Mouse (Mus musculus) cerebellum, postnatal 10 days (tissue): ENCODE results near the gene Parvb.
A peak's percentile ranks its signal among the peaks of the same experiment; 100 is the strongest.

Experiments
- DNase-seq, 2 experiments: peaks; one replicate each; pipeline ENCODE4 v3.0.0; 2021; ENCODE audit warnings: mixed read lengths in 2 of 2

Gene Parvb

DNA sequence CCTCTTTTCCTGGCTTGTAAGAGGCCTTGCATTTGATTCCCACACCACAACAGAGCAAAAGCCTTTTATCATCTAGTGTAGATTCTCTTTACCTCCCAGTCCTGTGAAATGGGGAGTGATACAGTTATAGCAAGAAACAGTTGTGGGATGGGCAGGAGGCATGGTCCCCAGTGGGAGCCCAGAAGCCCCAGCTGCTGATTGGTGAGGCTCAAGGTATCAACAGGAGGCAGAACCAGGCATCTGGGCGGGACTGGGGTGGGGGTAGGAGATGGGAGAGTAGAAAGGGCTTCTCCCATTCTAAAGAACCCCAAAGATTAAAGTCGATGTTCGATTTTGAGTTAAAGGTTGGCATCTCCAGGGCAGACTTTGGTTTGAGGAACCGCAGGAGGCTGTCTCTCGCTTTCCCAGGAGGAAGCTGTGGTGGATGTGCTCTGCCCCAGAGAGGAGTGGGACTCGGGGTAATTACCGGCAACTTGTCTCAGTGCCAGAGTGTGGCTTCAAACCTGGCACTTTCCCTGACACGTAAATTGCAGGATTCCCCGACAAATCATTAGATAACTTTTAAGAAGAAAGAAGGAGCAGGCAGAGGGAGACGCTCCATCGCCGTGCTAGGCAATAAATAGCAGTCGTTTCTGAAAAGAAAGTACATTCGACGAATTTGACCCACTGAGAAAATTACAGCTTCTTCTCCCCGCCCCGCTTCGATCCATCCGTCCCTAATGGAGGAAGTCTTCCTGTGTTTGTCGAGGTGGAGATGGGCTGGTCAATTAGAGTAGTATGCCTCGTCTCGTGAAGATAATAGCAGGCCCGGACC lies 13.7 kb upstream of the Parvb start:
- DNase-seq, result no peak

DNA sequence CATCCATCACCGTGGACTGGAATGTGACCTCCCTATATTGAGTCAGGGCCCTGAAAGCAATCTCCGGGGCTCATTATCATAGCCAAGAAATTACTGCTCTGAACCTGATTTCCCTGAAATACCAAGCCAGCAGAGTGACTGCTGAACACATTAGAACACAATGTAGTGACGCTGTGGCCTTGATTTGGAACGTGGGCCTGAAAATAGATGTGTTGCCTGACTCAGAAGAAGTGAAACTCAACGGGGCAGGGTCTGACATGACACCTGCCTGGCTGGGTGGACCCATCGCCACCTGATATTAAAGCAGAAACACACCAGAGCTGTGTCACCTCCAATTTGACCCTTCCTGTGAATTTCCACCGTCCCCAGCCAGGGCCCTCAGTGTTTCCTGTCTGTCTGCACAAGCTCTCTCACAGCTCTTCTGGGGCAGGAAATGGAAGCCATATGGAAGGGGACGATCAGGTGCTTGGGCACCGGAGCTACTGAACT lies 13.0 kb upstream of the Parvb start:
- DNase-seq, result no peak

- DNase-seq, result no peak
Observed at GRCm38 (mm10) chr15:84221539-84221938, 10.3 kb upstream of the Parvb start.

- DNase-seq, result peak; percentile 60 to 62
Observed at GRCm38 (mm10) chr15:84223423-84223822, 8.4 kb upstream of the Parvb start.

DNA sequence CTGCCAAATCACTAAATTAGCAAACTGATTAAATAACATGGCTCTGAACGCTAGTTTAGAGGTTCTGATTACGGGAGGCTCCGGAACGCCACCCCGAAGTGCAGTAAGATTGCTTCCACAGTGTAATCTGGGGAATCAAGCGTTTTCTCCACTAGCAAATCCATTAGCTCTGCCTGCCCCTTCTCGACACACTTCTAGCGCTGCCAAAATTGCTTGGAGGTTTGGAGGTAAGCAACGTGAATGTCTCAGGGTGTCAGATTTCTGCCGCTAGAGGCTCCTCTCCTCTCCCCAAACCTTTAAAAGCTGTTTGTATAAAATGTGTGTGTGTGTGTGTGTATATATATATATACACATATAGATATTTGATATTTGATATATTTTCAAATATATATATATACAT lies 7.1 kb upstream of the Parvb start:
- no peak for DNase-seq

GRCm38 (mm10) chr15:84226918-84227317 lies 4.9 kb upstream of the Parvb start:
- DNase-seq, result peak in 1 of 2 experiments; percentile 38

GRCm38 (mm10) chr15:84230661-84231060 lies 1.2 kb upstream of the Parvb start:
- no peak for DNase-seq

GRCm38 (mm10) chr15:84231113-84231712 lies 630 bp upstream of the Parvb start:
- DNase-seq, result peak; percentile 75 to 77

DNA sequence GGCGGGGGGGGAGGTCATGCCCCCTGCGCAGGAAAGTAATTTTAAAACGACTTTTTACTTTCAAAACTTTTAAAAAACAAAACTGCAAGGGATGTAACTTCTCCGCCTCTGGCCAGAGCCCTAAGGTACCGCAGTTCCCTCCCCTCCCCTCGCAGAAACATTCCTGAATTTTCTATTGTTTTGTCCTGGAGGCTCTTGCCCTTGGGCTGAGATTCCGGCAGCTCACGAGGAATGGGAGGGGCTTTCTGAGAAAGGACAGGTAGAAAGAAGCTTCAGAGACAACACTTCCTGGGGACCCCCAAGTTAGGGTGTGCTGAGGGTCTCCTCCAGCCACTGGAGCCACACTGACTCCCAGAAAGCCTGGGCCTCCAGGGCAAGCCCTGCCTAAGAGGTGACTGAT lies 766 bp downstream of the Parvb start:
- no peak for DNase-seq

DNA sequence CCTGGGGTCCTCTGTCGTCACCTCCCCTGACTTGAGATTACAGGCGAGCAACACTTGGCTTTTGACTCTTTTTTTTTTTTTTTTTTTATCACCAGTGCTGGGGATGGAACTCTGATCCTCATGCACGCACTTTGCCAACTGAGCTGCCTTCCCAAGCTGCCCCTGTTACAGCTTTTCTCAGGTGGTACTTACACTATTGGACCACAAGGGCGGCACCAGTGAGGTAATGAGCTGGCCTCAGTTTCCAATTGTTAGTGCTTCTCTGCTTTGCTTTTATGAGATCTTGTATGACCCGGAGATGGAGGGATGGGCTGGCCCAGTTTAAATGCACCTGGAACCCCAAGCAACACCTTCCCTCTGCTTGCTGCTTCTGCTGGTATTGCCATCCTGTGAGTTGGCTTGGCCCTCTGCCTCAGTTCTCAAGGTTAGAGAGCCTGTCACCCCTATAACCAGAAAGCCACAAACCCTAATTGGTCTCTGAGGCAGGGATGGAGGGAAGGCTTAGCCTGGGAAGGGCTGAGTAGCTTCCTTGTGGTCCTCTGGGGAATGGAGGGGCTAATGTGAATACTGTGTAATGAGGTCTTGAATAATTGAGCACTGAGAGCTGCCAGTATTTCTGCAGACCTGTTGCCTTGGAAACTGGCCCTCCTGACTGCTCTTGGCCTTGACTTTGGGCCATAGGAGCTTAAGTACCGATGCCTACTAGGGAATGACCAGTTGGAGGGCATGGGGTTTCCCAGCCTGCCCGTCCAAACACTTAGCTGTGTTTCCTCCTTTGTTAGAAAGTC lies 3.1 kb downstream of the Parvb start:
- peak in 1 of 2 experiments; percentile 42 for DNase-seq

- DNase-seq, result no peak
Observed at GRCm38 (mm10) chr15:84235646-84236045, 3.8 kb downstream of the Parvb start.

DNA sequence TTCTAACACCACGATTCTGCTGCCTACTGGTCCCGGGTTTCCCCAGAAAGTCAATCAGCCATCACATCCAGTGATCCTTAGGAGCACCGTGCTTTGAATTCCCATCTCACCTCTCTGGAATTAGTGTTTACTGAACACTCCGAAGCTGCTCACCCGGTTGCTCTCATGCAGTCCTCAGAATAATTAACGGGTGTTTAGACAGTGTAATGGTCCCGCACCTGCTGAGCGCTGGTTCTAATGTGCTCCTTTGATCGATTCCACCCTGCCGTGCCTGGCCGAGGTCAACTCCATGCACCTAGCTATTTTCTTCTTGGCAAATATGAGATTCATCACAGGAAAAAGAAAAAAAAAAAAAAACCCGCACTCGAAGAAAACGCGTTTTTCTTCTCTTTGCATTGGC lies 6.7 kb downstream of the Parvb start:
- no peak for DNase-seq

DNA sequence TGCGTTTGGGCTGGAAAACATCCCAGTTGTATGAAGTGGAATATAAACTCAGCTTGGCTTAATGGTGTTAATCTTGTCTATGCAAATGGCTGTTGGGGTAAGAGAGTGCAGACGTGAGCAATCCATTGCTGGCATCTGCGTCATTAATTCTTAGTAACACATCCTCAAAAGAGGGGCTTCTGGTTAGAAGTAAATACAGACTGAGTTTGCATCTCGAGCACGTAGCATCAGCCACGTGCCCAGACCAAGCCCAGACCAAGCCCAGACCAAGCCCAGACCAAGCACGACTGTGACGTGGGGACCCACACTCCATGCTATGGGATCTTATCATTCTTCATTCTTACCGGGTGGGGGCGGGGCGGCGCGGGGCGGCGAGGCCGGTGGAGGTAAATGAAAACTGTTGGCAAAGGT lies 7.2 kb downstream of the Parvb start:
- DNase-seq, result no peak

GRCm38 (mm10) chr15:84241520-84241919 lies 9.7 kb downstream of the Parvb start:
- no peak for DNase-seq

DNA sequence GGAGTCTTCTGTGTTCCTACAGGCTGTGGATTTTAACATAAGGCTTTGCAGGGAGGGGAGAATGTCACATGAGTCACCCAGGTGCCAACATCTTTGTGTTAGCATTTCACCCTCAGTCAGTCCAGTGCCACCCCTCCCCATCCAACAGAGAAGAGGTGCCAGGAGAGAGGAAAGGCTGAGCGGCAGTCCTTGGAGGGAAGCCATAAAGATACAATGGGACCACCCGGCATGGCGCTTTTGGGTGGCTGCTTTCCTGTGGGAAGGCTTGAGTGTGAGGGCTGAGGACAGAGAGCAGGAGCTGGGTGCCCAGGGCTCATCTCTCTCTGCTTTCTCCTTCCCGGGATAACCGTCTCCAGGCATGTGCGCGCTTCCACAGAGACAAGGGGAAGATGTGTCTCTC lies 13.3 kb downstream of the Parvb start:
- no peak for DNase-seq

GRCm38 (mm10) chr15:84246195-84246594 lies 14.4 kb downstream of the Parvb start:
- DNase-seq, result no peak

DNA sequence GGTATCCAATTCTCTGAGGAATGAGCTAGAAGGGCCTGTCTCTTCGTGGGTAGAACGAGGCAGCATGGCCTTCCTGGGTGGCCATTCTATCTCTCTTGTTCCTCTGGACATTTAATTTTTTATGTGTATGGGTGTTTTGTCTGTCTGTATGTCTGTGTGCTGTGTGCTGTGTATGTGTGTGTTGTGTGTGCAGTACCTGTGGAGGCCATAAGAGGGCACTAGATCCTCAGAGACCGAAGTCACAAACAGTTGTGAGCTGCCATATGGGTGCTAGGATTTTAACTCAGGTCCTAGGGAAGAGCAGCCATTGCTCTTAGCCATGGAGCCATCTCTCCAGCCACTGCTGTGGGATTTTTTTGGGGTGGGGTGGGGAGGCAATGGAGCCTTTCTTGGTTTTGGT lies 15.5 kb downstream of the Parvb start:
- no peak for DNase-seq

DNA sequence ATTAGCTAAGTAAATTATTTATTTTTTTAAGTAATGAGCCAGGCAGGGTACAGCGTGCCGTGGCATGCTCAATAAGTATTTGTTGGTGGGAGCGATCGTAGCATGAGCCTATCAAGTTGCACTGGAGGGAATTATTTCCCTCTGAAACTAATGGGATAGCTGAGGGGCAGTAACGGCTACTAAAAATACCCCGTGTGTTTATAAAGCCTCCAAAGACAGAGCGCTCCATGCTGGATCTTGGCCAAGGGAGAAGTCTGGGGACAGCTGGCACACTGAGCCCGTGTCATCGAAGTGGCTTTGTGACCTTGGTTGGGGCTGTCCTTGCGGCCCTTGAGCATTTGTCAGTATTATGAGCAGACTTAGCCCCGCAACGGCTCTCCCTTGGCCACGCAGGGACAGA lies 19.4 kb downstream of the Parvb start:
- DNase-seq, result peak; percentile 76

DNA sequence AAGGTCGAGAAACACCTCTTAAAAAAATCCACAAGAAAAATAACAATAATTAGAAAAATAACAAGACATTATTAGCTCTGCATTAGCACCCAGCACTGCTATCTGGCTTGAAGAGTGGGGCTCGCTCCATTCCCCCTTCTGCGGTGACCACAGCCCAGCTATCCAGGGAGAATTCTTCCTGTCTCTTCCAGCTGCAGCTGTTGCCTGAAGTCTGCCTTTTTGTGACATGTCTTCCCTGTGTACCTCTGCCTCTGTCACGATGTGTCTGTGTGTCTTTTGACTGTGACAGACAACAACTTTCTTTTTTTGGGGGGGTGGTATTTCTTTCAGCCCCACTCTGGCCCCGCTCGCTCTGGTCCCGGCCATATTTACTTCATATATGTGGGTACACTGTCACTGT lies 20.8 kb downstream of the Parvb start:
- no peak for DNase-seq

DNA sequence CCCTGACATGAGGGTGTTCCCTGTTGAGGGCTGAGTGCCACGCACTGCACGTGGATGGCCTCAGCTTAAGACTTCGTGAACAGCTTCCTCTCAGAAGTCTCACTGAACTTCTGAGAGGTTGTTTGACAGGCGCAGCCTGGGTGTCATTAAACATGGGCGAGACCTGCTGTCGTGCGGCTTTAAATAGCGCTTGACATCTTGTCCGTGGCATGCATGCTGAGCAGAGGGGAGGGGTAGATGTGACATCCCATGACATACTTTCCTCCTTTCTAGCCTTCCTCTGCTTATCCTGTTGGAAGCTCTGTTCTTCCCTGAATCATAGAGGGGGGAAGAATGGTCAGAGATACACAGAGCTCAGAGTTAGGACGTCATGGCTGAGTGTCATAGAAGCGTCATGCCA lies 21.9 kb downstream of the Parvb start:
- peak; percentile 59 to 65 for DNase-seq

DNA sequence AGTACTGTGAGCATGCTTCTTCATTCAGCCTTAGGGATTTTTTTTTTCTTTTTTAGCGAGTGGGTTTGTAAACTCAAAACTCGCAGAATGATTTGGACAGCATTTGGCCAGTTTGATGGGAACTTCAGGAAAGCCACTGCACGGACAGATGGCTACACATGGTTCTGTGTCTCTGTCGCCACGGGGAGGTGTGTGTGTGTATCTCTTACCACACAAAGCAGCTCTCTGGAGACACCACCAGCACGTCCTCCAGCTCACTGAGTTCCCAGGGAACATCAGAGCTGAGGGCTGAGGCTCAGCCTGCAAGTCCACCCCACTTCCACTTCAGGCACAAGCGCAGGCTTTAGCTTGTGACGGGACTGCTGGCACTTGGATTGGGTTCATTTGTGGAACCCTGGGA lies 22.5 kb downstream of the Parvb start:
- no peak for DNase-seq

GRCm38 (mm10) chr15:84256254-84256850 lies 24.5 kb downstream of the Parvb start:
- DNase-seq, result no peak

DNA sequence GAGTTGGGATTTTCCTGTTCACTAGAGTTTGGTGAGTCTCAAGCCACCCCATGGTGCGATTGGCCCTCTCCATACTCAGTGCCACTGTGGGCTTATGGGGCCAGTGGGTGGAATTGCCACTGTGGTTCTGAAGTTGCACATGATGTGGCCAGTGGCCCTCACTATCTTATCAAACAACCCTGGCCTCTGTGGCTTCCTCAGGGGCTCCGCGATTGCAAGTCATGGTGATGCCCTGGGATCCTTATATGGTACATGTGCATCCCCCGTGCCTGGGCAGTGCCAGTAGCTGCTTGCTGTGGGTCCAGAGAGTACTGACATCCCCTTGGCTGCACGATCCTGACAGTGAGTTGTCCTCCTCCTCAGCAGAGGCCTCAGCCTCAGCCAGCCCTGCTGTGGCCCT lies 25.0 kb downstream of the Parvb start:
- DNase-seq, result no peak
